Mouse (Mus musculus): ENCODE data around the gene Mul1.
"Not testable (repeated sequence)": the region's sequence is repeated elsewhere in the genome, so short reads cannot be mapped to it uniquely, and the experiment has no call there.

DNA sequence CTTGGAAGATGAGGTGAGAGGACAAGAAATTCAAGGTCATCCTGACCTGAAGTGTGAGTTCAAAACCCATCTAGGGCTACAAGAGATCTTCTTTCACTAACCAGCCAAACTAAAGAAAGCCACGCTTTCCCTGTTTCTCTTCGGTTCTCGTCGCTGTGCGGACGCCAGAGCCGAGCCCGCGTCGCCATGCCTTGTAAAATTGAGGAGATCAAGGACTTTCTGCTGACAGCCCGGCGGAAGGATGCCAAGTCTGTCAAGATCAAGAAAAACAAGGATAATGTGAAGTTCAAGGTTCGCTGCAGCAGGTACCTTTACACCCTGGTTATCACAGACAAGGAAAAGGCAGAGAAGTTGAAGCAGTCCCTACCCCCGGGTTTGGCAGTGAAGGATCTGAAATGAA, 8.9 kb upstream of the Mul1 start:
- TF ChIP-seq CTCF (IDR thresholded peaks at IDR 0.05; ENCODE audit: control insufficient read depth, insufficient read depth, low read length); POLR2A (IDR thresholded peaks at IDR 0.05; ENCODE audit: borderline replicate concordance, control insufficient read depth, low read depth, low read length): not testable (repeated sequence)
